ENCODE assay signal across 9 mouse cellular contexts in the genomic region with DNA sequence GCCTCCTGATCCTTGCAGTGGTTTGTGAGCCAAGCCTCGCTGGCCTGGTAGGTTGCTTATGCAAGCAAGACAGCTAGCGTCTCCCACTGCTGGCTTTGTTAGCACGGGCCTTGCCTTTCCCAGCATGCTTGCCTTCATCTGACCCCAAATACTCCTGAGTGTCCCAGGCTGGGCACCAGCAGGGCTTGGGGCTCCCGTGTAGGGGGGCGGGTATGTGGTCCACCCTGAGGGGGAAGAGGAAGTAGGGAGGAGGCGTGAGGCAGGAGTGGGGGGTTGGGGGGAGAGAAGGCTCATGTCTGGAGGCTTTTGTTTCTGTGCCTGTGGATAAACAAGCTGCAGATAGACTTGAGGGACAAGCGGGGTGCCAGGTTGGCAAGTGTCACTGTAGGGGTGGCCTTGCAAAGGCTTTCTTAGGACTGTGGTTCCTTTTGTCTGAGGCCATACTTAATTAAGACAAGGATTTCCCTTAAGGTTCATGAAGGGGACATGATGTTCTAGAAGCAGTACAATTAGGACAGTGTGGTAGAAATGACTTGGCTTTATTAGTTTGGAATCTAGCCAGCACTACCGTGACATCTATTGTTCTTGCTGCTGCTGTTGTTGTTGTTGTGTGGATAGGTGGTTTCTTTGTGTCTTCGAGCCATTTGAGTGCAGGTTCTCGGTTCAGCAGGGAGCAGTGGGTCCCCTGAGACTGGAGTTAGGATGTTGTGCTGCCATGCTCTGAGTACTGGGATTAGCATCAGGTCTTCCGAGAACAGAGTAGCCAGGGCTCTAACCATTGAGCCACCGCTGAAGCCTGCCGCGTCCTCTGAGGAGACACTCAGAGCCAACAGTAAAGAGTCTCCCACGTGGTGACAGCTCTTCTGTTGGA. TPM values are rescaled to one million over a fixed set of nuclear protein-coding genes. Genes with fewer than 3 reads are reported as not detected.
DNase-seq lines count a peak whose midpoint lies in the region; ATAC-seq and TF ChIP-seq lines count a peak whose summit lies in the region.
"Had no signal": no experiment of that assay in that cellular context is flagged by ENCODE, and none has a peak within 500 bp of the region (broad histone marks: within the 10 kb centered on the region; RNA-seq: fewer than 3 reads in every experiment).

No protein-coding gene starts in this region.

- no peak overlapping the region for H3K27ac ChIP-seq in liver, postnatal 0 days (ENCODE audit: low read depth)
- H3K27ac ChIP-seq in liver, embryonic 12.5 days: no peak overlapping the region
- H3K27ac ChIP-seq in heart, embryonic 14.5 days (replicated peaks in 1 of 2; ENCODE audit: control insufficient read depth in 1 of 2, insufficient read depth in 1 of 2, low read depth in 2 of 2, low read length in 2 of 2): 0 out of 4 replicates have a peak overlapping the region, but pooled peaks of 1 of the 2 experiments have one; percentile 41
- H3K27ac ChIP-seq: liver, embryonic 15.5 days had no signal

- no peak overlapping the region for H3K9ac ChIP-seq in liver, postnatal 0 days (replicated peaks)
- no peak overlapping the region for H3K9ac ChIP-seq in liver, embryonic 12.5 days
- peak overlapping the region; percentile 2; the same call in 1 of the 2 replicates for H3K9ac ChIP-seq in heart, embryonic 14.5 days (ENCODE audit: low read length)
- H3K9ac ChIP-seq: liver, embryonic 15.5 days had no signal

- peaks cover 3% of the 10 kb centered on the region for H3K4me1 ChIP-seq in liver, postnatal 0 days (ENCODE audit: insufficient read depth)
- H3K4me1 ChIP-seq in liver, embryonic 12.5 days: peaks cover 29% of the 10 kb centered on the region
- H3K4me1 ChIP-seq in heart, embryonic 14.5 days (ENCODE audit: control insufficient read depth in 2 of 2, insufficient read depth in 2 of 2, low read length in 2 of 2): peaks cover 10 to 22% of the 10 kb centered on the region in 2 experiments; a peak in 3 of 4 replicates

- H3K27me3 ChIP-seq in liver, postnatal 0 days (ENCODE audit: insufficient read depth, low read length): no peaks in the 10 kb centered on the region
- H3K27me3 ChIP-seq in liver, embryonic 12.5 days (replicated peaks): no peaks in the 10 kb centered on the region
- no peaks in the 10 kb centered on the region for H3K27me3 ChIP-seq in heart, embryonic 14.5 days (ENCODE audit: control insufficient read depth, insufficient read depth, low read length)
- H3K27me3 ChIP-seq: liver, embryonic 15.5 days had no signal

- TF ChIP-seq CTCF in liver, postnatal 0 days (IDR thresholded peaks at IDR 0.05; ENCODE audit: low read depth): no peak

- H3K4me3 ChIP-seq in liver, postnatal 0 days (ENCODE audit: low read depth, low read length): no peak overlapping the region
- no peak overlapping the region for H3K4me3 ChIP-seq in liver, embryonic 12.5 days
- H3K4me3 ChIP-seq in heart, embryonic 14.5 days (ENCODE audit: control insufficient read depth in 1 of 2, insufficient read depth in 1 of 2, low read depth in 1 of 2, low read length in 2 of 2): no peak overlapping the region
- H3K4me3 ChIP-seq: liver, embryonic 15.5 days had no signal

- 62% methylated on average over 15 of the region's 15 CpGs for WGBS in liver, postnatal 0 days (ENCODE audit: insufficient replicate concordance)
- 72% methylated on average over 15 of the region's 15 CpGs for WGBS in liver, embryonic 12.5 days (ENCODE audit: insufficient replicate concordance)
- WGBS in heart, embryonic 14.5 days: 66% methylated on average over 15 of the region's 15 CpGs

- TF ChIP-seq EP300 in liver, postnatal 0 days (IDR thresholded peaks at IDR 0.05; ENCODE audit: low read depth): 0 out of 2 replicates have a peak, but pooled peaks have one; percentile 12

- no peak overlapping the region for H3K4me2 ChIP-seq in liver, postnatal 0 days (ENCODE audit: low read depth, low read length)
- no peak overlapping the region for H3K4me2 ChIP-seq in liver, embryonic 12.5 days
- no peak overlapping the region for H3K4me2 ChIP-seq in heart, embryonic 14.5 days (ENCODE audit: low read length)
- H3K4me2 ChIP-seq: liver, embryonic 15.5 days had no signal

- peak; percentile 39 for ATAC-seq in liver, postnatal 0 days
- ATAC-seq in liver, embryonic 12.5 days: no peak
- no peak for ATAC-seq in heart, embryonic 14.5 days (ENCODE audit: insufficient number of reproducible peaks, insufficient read depth, low FRiP score, low read depth)

- peaks cover 15% of the 10 kb centered on the region for H3K36me3 ChIP-seq in liver, postnatal 0 days (replicated peaks; ENCODE audit: insufficient read depth, low read length)
- peaks cover 72% of the 10 kb centered on the region for H3K36me3 ChIP-seq in liver, embryonic 12.5 days
- peaks cover 55% of the 10 kb centered on the region for H3K36me3 ChIP-seq in heart, embryonic 14.5 days (ENCODE audit: control insufficient read depth, insufficient read depth, low read length)

- DNase-seq in liver, postnatal 0 days: no peak
- peak; percentile 50 to 81 for DNase-seq in kidney, postnatal 25 days
- DNase-seq in skeletal muscle tissue, adult 2 months (ENCODE audit: low read depth, low spot score): peak; percentile 75
- no peak for DNase-seq in testis, postnatal 14 days (ENCODE audit: low spot score)
- no peak for DNase-seq in layer of hippocampus, adult 8-10 months (ENCODE audit: low spot score in 2 of 2)
- DNase-seq: cerebellum, adult 8-10 months had no signal

- H3K9me3 ChIP-seq in liver, postnatal 0 days (ENCODE audit: low read length): no peaks in the 10 kb centered on the region
- no peaks in the 10 kb centered on the region for H3K9me3 ChIP-seq in liver, embryonic 12.5 days (replicated peaks)
- no peaks in the 10 kb centered on the region for H3K9me3 ChIP-seq in heart, embryonic 14.5 days (ENCODE audit: control insufficient read depth, low read length)
- H3K9me3 ChIP-seq: liver, embryonic 15.5 days had no signal

RNA-seq across cellular contexts. Expression of a gene that starts 21.0 kb away (rescaled TPM):
- polyA plus RNA-seq in liver, postnatal 0 days (2015; fragmentation: Nextera tagmentation; extraction: Ambion mirVana): 0.38 and 0.65 TPM in 2 replicates
- 0.35 and 0.87 TPM in 2 replicates for polyA plus RNA-seq in liver, embryonic 12.5 days (2016; fragmentation: Nextera tagmentation; extraction: Ambion mirVana)
- 0.92 and 1.6 TPM in 2 replicates for polyA plus RNA-seq in heart, embryonic 14.5 days (2014; fragmentation: Nextera tagmentation; extraction: Ambion mirVana)
- not detected for total RNA-seq in layer of hippocampus, adult 8-10 months (2022)

Comparison
In these comparisons a context has a peak if more than half of its experiments do, and no peak if none do; other contexts are left out.
1. DNase-seq: peak in kidney, postnatal 25 days (2 of 2) and skeletal muscle tissue, adult 2 months (single experiment); none in liver, postnatal 0 days (single experiment), testis, postnatal 14 days (single experiment) and layer of hippocampus, adult 8-10 months (0 of 2).